Mouse (Mus musculus): Measurements from ENCODE around the gene Nfix. TPM values are rescaled to one million over a fixed set of nuclear protein-coding genes. Genes with fewer than 3 reads are reported as not detected.
A peak's percentile ranks its signal among the peaks of the same experiment; 100 is the strongest.

The Nfix gene
- total RNA-seq, 2 experiments from 2014 or later, result 481 to 528 TPM

- no peak for DNase-seq (ENCODE audit: low spot score)
Measured at GRCm38 (mm10) chr8:84782680-84783079, 17.5 kb downstream of the Nfix start.

DNA sequence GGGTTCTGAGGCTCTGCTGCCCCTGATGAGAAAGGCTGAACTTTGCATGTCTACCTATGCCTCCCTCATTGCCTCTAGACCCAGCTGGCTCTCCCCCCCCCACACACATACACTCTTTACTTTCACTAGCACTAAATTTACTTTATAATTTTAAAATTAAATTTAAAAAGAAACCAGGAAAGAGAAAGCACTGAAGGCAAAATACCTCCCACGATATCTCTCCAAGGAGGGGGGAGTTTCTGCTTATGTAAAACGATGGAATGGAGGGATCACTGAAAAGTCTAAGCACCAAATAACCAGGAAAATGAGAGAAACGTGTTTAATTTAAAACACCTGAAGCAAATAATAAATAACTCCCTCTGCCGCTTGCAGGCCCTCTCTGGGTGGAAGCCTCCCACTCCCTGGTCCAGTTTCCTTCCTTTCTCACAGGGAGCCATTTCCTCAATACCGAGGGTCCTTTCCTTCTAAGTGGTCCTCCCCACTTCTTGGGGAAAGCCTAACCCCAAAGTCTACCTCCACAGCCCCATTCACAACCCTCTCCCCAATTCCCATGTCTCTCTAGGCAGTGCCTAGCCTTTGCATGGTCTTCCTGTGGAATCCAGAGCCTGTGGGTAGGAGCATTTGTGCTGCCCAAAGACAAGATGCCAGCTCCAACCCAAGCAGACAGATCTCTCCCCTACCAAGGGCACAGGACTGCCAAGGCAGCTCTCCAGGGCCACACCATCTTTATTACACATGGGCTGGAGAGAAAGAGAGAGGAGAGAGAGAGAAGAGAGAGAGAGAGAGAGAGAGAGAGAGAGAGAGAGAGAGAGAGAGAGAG, 18.2 kb downstream of the Nfix start:
- DNase-seq (ENCODE audit: low spot score), result no peak

DNA sequence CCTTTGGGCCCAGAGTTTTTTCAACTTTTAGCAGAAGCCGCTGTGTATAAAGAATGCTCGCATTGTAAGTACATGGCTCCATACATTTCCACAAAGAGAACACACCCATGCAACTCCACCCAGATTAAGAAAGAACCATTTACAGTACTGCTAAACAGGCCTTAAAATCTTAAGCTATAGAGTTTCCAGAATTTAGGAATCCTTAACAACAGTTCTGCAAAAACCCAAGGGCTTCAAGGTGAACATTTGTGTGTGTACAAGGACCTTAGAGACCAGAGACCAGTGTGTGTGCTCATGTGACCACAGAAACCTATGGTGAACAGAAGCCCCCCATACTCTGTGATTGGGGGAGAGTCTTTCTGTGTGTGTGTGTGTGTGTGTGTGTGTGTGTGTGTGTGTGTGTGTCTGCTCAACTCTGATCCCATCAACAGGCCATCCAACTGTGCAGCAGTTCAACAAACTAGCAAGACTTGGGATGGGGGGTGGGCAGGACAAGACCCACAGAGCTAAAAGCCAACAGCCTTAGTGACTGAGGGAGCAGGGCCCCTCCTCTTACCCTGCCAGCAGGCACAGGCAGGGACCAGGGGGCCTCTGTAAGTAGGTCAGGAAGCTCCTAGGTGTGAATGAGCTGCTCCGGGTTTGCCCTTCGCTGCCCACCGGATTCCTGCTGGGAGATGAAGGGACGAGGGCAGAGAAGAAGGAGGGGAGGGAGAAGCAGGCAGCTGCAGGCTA, 19.0 kb downstream of the Nfix start:
- DNase-seq (ENCODE audit: low spot score), result no peak

DNA sequence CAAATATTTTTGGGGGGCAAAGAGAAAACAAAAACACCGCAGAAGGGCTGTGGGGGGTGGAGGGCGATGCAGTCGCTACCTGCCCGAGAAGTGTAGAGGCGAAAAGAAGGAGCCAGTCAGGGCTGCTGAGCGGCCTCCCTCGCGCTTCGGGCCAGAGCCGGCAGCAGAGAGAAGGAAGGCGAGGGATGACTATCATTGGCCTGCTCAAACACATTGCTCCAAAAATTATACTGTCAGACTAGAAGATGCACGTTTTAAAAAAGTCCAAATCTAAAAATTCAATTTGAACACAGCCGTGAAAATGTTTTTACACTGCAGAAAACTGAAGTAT, 20.0 kb downstream of the Nfix start:
- DNase-seq (ENCODE audit: low spot score), result no peak

GRCm38 (mm10) chr8:84779519-84780224, 20.5 kb downstream of the Nfix start:
- DNase-seq (ENCODE audit: low spot score), result no peak

DNA sequence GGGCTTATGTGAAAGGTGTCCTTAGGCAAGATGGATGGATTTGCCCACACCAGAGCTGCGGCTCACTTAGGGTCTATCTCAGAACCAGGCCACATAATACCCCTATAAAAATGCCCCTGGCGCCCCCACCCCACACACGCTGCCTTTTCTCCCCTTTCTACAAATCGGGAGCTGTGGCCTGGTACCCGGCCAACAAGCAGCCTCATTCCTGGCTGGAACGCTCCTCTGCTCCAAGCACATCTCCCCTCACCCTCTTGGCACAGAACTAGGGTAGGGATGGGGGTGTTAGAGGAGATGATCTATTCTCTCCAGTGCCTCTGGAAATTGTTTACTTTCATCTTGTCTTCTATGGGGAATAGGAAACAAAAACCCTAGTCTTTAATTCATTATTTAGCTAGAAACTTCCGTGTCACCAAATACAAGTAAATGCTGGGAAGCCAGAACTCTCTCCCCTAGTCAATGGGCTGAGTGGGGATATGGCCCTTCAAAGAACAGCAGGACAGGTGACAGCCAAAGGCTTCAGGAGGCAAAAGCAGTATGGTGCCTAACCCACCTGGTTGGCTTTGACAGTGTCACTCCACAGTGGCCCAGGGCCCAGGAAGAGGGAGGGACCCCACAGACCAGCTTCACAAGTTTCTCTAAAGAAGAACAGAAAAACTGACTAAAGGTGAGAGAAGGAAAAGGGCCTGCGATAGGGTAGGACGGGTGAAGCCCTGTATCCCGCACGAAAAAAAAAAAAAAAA, 21.3 kb downstream of the Nfix start:
- DNase-seq (ENCODE audit: low spot score), result no peak

DNA sequence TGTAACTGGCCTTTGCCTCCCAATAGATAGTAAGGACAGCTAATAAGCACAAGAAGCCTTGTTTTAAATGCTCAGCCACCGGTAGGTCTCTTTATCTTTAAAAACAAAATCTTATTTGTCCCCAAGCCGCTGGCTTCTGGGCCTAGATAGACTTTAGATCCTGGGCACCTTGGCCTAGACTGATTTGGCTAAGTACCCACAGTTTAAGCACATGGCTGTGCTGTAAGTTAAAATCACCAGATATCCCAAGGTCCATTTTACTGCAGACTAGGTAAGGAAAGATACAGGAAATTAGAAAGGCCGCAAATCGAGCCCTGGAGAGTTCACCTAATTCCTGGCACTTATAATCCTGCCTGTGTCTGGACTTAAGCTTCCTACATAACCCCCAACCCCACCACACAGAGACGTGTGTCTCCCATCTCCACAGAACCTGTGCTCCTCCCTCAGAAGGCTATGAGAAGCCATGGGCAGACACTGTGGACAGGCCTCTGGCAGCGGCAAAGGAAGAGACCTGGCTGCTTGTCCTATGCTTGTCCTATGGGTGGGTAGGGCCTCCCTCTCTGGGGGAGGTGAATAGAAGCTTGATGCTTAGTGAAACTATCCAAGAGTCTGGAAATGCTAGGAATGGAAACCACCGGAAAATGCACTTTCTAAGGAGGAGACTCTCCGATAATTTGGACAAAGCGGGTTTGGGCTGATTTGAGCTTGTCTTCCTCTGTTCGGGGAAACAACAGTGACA, 22.1 kb downstream of the Nfix start:
- DNase-seq (ENCODE audit: low spot score), result no peak

- no peak for DNase-seq (ENCODE audit: low spot score)
Measured at GRCm38 (mm10) chr8:84776569-84776968, 23.6 kb downstream of the Nfix start.

DNA sequence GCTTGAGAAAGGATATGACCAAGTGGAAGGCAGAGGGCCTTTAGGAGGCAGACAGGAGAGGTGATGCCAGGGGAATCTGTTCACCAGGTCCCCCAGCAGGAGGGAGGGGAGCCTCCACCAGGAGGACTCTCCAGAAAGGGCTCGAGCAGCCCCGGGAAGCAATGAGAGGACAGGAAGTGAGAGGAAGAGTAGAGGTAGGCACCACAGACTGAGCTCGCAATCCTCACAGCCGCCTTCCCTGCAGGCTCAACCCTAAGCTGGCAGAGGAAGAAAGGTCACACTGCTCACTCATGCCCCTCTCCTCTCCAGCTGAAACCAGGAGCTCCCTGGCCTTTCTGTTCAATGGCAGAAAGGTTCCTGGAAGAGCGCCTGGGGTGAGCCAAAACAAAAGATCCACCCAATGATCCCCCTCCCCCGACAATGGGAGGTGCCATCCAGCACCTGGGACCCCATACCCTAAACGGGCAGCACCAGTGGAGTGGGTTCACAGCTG, 24.5 kb downstream of the Nfix start:
- DNase-seq (ENCODE audit: low spot score), result no peak

- peak; percentile 68 for DNase-seq (ENCODE audit: low spot score)
Measured at GRCm38 (mm10) chr8:84775105-84775591, 25.0 kb downstream of the Nfix start.

- DNase-seq (ENCODE audit: low spot score), result peak; percentile 78
Measured at GRCm38 (mm10) chr8:84774473-84774911, 25.7 kb downstream of the Nfix start.

DNA sequence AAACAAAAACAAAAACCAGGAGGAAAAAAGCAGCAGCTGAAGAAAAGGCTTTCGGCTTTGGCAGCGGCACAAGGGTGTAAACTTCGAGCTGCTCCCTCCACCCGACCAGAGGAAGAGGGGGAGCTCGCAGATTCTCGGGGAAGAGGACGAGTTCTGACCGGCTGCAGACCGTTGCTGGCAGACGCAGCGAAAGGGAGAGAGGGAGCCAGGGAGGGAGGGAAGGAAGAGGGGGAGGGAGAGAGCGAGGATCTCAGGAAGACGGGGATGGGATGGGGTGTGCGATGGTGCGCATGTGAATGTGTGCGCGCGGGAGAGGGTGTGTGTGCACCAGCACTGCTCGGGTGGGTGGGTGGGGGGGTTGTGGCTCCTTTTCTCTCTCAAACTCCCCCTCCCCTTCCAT, 26.3 kb downstream of the Nfix start:
- peak; percentile 84 for DNase-seq (ENCODE audit: low spot score)

GRCm38 (mm10) chr8:84773304-84773703, 26.8 kb downstream of the Nfix start:
- no peak for DNase-seq (ENCODE audit: low spot score)

DNA sequence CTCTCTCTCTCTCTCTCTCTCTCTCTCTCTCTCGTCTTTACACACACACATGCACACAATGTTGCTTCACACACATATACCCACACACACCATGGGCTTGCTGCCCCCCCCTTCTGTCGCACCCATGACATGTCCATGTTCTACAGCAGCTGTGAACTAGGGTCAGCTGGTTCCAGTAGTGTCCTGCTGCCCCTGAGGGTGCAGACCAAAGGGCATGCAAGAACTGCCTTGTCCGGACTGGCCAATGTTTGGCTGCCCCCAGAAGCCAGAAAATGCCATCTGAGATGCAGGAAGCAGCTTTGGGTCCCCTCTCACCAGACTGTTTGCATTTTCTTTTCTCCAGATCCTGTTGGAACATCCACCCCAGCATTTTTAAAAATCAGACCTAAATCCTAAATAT, 27.5 kb downstream of the Nfix start:
- DNase-seq (ENCODE audit: low spot score), result no peak

DNA sequence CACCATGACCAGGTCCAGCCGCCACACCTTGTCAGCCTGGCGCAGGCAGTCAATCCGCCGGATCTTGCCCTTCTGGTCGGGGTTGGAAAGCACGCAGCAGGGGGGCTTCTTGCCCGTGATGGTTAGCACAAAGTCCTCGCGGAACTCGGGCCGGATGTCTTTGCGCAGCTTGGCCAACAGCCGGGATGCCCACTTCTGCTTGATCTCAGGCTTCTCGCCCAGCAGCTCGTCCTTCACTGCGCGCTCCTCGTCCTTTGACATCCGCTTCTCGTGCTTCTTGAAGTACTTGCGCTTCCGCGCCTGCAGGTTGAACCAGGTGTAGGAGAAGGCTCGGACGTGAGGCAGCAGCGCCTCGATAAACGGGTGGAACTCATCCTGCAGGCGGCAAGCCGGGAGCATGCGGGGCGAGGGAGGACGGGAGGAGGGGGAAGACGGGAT, 28.2 kb downstream of the Nfix start:
- DNase-seq (ENCODE audit: low spot score), result no peak

DNA sequence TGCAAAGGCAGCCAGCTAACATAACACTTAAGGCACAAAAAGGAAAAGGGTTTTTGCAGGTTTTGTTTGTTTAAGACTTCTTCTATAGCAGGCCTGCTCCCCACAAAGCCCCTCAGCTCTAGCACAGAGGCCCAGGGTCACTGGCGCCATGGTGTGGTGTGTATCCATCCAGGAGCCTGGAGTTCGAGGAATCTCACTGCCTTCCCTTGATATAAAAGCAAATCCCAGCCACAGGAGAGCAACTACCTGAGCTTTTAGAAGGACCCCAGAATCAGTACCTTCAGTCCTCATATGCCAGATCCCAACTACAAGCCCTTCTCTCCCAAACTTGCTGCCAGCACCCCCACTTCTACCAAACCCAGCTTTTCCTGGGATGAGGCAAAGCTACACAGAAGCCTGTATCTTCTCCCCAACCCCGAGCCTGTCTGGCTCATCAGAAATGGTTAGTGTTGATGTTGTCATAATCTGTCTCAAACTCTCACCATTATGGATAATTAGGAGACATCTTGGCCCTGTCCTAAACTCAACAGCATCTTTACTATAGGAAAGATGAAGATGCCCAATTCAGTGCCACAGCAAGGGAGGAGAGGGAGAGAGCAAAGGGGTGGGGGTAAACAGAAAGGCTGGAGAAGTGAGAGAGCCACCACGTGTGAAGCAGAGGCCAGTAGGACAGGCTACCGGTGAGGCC, 29.0 kb downstream of the Nfix start:
- no peak for DNase-seq (ENCODE audit: low spot score)

- no peak for DNase-seq (ENCODE audit: low spot score)
Measured at GRCm38 (mm10) chr8:84770100-84770953, 29.8 kb downstream of the Nfix start.

- peak; percentile 84 for DNase-seq (ENCODE audit: low spot score)
Measured at GRCm38 (mm10) chr8:84769324-84769723, 30.8 kb downstream of the Nfix start.
